Mouse (Mus musculus): ENCODE measurements around the gene Fhl2.

Fhl2 gene

DNA sequence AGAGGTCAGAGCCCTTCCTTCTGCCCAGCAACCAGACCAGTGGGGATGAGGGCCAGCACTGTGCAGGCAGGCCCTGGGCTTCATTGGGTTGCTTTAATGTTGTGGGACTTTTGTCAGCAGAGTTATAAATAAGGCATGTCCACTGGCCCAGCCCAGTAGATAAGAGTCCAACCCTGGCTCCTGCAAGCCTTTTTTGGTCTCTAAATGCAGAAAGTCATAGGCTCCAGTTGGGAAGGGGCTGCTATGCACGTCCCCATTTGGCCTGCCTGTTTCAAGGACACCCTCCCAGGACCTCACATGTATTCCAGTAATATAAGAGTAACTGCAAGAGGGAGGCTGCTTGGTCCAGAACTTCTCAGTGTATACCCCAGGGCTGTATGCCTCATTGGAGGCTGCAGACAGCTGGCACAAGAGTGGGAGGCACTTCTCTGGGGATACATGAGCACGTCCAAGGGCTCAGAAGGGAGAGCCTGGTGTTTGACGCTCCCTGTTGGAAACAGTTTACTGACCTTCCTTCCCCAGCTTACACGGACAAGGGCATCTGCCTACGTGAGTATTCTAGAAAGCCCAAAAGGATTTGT is at the start of gene Fhl2:
TSS of gene Fhl2 (minus strand) at position 324 of the 581 bp plus-strand sequence.
- no peak for DNase-seq (ENCODE audit: low spot score)

DNA sequence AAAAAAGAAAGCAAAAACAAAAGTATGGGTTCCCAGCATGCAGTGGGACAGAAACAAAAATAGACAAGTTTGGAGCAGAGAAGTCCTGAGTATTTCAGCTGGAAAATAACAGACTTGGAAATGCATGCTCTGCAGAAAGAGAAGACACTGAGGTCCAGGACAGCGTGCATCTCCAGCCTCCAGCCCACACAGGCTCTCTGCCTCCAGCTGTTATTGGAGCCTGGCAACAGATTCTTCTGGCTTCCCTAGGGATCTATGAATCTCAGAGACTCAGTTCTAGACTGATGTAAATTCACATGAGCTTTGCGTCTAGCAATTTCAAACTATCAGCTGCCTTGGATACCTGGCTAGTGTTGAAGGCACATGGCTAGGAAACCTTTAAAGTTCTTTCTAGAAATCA is 48.2 kb upstream of the Fhl2 start:
- no peak for DNase-seq (ENCODE audit: low spot score)

DNA sequence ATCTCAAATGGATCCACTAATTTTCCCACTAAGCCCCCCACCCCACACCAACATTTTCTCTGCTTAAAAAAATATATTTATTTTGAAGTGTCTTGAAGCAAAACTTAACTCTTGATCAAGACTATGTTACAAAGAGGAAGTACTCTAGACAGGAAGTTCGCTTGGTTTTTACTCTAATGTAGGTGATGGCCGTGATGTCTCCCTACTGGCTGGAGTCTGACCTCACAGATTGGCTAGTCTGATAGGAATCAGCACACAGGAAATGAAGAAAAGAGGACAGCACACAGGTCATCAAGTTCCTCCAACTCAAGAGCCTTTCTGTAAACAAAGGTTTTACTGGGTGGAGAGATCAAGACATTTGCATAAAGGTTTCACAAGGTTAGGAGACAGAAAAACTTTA is 44.4 kb upstream of the Fhl2 start:
- DNase-seq (ENCODE audit: low spot score) = no peak

DNA sequence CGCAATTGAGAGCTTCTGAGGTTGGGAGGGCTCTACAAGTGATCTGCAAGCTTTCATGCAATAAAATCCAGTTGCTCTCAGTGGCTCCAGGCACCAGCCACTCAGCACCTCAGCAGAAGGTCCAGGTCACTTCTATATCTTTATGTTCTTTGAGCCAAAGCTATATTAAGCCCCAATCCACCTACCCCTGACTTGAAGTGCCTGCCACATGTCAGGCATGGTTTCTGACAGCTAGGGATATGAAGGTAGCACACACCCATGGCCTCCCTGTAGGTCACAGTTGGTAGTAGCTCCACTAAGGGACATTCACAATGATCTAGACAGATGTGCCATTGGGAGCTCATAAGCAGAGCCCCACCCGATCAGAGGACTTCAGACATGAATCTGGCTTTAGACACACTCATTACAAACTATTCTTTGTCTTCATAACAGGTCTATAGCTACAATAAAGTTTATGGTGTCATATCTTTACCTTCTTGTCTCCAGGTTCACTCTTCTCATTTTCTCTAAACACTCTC is 43.1 kb upstream of the Fhl2 start:
- DNase-seq (ENCODE audit: low spot score) = no peak

DNA sequence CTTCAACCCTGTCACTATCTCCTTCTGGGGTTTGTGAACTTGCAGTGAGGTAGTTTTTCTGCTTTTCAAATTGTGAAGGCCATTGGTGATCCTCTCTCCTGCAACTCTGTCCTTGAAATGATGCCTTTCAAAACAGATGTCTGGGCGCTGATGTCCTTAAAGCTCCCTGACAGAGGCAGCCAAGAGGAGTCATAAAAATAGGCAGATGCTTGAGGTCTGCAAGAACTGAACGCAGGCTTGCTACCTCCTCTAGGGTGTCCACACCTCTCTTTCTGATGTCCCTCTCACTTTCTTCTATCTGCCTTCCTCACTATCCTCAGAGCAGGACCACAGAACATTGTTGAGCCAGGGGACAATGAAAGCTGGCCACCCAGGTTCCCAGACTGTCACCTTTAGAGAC is 41.7 kb upstream of the Fhl2 start:
- no peak for DNase-seq (ENCODE audit: low spot score)

DNA sequence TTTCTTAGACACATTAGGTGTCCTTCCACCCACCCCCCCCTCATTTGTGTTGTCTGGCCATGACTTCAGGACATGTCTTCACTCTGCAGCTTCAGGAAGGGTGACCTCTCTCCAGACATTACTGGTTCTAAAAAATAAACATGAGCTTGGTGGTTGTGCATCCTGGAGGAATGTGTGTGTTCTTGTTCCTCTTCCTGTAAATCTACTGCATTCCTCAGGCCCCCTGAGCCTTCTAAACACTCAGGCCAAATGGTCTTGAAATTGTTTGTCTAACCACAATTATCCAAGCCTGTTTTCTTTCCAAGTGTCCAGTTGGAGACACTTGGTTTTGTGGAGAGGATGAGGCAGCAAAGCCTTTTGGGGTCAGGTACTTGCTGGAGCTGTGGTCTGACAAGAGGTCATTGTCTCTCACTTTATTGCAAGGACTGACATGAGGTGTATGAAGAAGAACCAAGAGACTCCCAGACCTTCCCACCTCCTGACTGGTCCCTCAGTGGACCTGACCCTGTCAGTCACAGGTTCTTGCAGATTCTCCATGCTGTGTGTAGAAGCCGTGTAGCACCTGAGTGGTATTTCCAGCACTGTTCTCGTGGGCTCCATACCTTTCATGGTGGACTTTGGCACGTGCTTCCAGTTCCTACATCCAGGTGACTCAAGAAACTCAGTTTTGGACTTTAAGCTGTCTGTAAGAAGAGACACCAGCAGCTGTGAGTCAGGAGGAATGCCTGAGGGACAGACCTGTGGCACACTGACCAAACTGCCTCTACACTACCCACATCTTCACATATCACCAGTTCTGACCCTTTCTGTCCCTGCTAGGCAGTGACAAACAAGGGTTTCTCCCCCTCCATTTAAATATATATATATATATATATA is 40.8 kb upstream of the Fhl2 start:
- no peak for DNase-seq (ENCODE audit: low spot score)

DNA sequence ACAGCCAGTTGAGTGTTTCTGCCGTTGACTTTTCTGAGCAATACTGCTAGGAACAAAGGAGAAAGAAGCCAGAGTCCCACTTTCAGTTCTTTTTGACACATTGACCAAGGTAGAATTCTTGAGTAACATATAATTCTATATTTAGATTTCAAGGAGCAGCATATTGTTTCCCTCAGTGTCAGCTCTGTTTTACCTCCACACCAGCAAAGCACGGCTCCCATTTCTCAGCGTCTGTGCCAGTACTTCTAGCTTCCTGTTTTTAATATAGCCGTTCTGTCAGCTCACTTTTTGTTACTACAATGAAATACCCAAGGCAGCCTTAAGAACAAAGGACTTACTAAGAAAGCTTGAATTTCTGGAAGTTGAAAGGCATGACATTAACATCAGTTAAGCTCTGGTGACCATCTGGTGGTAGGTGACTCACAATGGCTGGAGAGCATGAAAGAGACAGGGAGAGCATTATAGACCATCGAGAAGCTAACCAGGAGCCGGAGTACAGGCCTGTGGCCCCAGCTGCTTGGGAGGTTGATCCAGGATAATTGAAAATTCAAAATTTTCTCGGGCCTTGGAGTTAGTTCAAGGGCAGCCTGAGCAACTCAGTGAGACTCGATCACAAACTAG is 28.9 kb upstream of the Fhl2 start:
- DNase-seq (ENCODE audit: low spot score) = no peak

DNA sequence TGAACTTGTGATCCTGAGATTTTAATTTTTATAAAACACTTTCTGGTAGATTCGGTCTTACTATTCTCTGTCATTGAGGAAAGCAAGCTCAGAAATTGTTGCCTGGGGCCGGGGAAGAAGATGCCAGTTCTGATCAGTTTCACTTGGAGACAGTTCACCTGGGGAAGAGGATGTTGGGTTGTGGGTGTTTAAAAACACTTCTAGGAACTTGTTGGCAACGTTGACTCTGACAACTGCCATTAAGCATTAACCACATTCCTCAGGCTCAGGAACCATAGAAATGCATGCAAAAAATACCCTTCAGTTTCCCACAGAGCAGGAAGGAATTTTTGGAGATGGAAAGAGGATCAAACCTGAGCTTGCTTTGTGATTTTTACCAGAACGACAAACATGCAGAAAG is 28.2 kb upstream of the Fhl2 start:
- no peak for DNase-seq (ENCODE audit: low spot score)

DNA sequence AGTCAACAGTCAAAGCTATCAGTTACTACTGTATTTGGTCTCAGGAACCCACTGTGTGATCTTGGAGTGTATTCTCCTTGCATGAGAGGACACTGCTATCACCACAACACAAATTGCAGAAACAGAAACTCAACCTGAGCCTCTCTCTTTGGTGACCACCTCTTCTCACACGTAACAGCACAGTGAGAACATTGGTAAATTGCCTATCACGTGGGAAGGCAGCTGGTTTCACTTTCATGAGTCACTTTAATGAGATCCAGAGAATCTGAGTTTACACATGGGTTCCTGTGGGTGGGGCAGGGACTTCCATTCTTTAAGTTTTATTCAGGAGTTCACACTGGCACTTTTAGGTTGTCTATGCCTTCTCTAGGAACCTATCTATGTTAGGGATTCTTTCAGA is 27.4 kb upstream of the Fhl2 start:
- DNase-seq (ENCODE audit: low spot score) = no peak

DNA sequence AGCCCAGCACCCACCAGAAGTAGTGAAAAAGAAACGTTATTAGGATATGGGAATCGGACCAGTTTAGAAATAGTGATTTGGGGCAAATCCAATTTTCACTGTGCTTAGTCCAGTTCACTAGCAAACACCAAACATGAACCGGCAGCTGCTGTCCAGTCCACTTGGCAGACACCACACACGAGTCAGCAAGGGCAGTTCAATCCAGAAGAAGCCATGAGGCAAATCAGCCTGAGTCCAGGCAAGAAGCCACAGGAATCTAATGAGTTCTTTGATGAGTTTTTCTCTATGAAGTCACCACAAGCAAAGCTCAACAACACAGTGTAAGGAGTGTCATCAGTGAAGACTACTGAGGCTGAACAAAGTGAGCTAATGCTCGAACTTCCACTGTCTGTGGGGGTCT is 26.3 kb upstream of the Fhl2 start:
- no peak for DNase-seq (ENCODE audit: low spot score)

DNA sequence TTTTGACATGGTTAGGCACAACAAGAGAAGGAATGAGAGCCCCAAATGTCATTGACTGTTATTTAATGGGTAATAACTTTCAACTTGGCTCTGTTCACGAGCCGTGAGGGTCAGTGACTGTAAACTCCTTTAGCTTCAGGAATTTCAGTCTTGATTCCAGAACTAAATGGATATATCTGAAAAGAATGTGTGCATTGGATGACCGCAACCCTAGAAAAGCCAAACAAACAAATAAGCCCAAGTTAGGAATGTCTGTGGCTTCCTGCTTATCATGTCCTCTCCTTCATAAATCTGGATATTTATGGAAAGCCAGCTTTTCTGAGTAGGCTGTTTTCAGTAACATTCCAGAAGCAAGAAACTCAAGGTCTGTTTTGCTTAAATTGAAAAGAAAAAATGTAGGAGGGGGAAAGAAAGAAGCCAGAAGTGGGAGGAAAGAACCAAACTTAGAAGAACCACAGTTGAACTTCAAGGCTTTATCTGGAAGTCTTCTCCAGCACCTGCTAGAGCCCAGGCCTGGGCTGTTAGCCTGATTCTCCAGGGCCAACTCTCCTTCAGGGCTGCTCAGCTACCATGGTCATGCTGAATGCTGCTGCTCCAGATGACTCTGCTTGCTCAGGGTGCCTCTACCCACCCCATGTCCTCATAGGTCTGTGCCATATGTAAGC is 21.4 kb upstream of the Fhl2 start:
- DNase-seq (ENCODE audit: low spot score) = no peak

DNA sequence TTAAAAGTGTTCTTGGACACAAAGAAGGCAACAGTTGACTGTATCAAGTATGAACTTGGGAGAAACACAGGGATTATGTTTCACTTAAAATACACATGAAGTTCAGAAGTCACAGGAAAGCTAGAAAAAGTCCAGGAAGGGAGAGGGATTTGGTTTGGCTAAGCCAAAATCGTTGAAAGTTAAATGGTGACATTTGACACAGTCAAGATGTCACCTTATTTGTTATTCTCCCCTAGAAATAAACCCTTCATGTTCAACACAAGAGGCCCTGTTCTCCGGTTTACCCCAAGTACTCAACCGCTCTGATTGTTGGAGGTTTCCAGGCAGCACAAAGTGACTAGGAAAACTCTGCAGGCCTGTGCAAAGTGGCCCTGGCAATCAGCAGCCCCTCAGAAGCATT is 18.8 kb upstream of the Fhl2 start:
- no peak for DNase-seq (ENCODE audit: low spot score)

DNA sequence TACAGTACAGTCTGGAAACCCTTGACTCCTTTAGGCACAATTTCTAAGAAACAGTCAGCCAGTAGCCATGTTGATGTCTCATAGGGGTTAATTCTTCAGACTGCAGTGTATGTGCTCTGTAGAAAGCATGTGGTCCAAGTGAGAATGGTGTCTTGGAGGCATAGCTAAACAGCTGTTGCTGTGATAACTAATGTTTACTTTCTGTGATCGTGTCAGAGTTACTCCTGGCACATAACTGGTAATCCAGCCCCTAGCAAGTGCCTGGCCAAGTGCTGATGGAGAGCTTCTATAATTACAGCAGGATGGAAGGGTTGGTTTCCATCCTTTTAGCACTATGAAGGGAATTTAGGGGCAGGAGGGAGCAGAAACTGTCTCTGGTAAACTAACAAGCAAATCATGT is 14.5 kb upstream of the Fhl2 start:
- DNase-seq (ENCODE audit: low spot score) = no peak

DNA sequence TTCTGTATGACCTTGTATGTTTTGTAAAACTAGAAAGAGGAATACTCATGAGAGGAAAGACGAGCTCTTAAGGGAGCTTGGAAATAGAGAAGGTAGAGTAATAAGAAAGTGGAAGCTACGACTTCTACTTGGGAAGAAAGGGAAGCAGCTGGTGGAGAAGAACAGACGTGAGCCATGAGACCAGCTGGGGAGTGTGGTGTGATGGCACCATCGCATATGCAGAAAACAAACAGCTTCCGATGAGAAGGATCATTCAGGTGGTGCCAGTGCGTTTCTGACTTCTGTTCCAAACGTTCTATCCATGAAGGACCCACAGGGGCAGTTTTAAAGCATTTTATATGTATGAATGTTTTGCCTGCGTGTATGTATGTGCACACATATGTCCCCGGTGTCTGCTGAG is 13.5 kb upstream of the Fhl2 start:
- DNase-seq (ENCODE audit: low spot score) = no peak

DNA sequence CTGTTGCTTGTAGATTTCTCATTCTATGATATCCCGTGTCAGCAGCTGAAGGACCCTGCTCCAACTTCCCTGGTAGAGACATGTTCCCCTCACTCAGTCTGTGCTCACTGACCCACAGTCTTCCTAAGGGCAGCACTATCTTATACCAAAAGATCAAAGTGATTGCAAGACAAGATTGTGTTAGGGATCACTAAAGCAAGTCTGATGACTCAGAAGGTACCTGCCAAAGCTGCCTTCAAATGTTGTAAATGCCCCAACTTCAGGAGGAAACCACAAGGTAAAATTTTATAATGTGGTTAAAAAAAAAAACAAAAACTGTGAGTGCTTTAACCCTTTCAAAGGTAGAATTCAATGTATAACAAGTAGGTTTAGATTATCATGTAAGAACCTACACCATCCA is 10.4 kb upstream of the Fhl2 start:
- DNase-seq (ENCODE audit: low spot score) = no peak

DNA sequence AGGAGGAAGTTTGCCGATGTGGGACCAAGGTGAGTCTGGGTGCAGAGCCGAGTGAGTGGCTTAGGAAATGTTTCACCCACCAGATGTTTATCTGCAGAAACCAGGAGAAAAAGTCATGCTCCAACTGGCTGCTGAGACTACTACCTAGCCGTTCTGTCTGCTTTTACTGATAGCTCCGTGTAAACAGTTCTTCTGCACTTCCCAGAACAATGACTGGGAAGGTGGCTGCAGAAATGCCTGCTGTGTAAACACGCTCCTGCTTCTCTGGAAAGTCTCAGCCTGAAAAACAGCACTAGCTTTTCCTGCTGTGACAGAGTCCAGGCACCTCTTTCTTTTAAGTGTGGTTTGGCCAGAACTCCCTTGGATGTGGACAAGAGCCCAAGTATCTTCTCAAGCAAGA is 6.5 kb upstream of the Fhl2 start:
- DNase-seq (ENCODE audit: low spot score) = no peak

DNA sequence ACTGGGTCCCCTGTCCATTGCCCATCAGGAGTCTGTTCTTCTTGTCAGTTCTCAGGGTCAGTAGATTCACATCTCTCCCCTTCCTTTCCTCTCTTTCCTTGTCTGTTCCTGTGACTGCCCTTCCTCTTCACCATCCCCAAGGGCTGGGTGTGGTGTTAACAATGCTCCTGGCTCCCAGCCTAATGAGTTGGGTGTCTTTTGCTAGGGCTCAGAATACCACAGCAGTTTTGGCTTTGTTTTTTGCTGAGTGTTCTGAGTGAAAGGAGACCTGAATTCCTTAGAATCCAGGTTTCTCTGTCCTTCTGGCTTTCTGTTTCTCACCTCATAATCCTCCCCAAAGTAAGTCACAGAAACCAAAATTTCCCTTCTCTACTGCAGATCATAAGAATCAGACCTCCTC is 5.4 kb upstream of the Fhl2 start:
- no peak for DNase-seq (ENCODE audit: low spot score)

DNA sequence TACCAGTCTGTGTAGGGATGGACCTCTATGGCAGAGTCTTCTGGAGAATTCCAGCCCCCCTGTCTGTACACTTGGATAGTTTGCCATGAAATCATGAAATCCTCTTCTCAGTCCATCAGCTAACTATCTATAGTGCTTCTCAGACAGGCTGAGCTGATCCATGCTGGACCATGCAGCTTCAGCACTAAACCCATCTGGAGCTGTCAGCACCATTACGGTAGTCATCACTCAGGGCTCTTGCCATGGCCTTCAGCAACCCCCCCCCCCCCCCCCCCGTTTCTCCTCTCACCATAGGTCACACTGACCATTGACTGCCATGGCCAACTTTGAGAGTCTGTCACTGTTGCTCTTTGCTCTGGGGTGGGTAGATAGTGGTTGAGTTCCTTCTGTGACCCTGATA is 5.0 kb upstream of the Fhl2 start:
- no peak for DNase-seq (ENCODE audit: low spot score)

DNA sequence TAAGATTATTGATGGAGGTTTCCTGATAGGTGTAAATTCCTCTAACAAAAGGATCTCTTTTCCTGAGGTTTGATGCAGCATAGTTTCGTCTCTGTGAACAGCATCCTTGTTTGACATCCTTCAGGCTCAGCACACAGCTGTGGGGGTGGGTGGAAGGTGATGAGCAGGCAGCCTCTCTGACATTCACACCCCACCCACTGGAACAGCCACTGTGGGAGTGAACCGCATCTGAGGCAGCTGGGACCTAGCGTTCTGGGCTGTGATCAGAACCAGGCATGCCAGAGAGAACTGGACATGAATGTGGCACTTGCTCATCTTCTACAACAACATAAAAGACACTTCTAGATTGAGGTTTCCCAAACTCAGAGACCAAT is 3.1 kb upstream of the Fhl2 start:
- no peak for DNase-seq (ENCODE audit: low spot score)

DNA sequence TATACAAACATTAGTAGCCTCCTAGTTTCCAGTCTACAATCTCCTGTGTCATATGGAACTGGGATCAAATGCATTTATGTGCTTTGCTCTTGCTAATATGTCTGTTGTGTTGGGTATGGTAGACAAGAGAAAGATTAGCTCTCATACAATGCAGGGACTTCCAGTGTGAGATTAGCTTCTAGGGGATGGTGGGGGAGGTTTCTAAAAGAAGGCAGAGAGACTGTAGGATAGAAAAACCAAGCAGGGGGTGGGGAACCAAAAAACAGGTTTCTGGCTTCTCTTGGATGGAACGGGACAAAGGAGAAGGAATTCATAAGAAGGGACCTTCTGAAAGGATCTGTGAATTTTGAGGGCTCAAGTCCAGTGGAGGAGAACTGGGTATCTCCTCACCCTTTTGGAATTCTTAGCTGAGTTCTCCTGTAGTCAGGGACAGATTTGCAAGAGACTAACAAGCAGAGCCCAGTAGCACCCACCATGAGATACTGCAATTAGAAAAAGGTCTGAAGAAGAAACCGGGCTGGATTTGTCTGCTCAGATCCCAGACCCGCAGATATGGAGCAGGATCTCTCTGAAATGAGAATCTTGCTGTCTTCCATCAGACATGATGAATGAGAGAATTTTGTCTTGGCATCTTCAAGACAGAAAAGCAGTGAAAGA is 2.6 kb upstream of the Fhl2 start:
- no peak for DNase-seq (ENCODE audit: low spot score)

DNA sequence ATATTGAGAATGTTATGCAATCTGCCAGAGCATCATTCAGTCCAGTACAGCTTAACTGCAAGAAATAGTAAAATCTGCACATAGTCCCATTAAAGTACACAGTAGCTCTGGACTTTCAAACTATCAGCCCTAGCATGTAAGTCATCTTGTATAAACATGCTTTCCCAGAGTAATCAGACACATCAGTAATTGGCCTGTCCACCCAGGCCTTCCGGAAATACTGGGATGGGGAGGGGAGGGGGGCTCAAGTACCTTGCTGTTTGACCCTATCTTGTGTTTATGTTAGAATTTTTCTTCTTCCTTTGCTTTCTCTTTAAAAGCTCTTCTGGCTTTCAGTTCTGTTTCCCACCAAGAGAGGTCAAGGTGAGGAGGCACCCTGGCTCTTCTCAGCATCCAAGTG is 725 bp downstream of the Fhl2 start:
- DNase-seq (ENCODE audit: low spot score) = no peak

DNA sequence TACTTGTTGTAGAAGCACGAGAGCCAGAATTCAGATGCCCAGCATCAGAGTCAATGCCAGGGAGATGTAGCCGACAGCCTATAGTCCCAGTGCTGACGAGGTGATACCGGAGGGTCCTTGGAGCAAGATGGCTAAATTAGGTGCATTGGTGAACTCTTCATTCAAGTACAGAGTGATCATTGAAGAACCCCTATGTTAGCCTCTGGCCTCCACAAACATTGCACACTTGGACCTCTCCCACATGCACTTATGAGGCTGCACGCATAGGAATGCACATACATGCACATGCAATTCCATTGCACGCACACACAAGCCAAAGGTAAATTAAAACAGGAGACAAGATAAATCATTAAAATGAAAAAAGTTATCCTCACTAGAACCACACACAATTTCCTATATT is 3.4 kb downstream of the Fhl2 start:
- no peak for DNase-seq (ENCODE audit: low spot score)

All from MN1 (cell line).